Mouse (Mus musculus) mammary gland, adult 2 months (tissue): ENCODE data around the gene Sema6b. TPM values are rescaled to one million over a fixed set of nuclear protein-coding genes. Genes with fewer than 3 reads are reported as not detected.

ENCODE experiments used
- polyA plus RNA-seq: library from polyadenylated mRNA; depleted of rRNA; stranded (reverse); fragments of >200 nt; gene quantifications from 2 replicates; pipeline ENCODE4 v1.2.3, GENCODE M21; 2012; ENCODE audit warnings: low replicate concordance; rRNA removed

The Sema6b gene
- polyA plus RNA-seq = 11.2 and 35.0 TPM in 2 replicates

DNA sequence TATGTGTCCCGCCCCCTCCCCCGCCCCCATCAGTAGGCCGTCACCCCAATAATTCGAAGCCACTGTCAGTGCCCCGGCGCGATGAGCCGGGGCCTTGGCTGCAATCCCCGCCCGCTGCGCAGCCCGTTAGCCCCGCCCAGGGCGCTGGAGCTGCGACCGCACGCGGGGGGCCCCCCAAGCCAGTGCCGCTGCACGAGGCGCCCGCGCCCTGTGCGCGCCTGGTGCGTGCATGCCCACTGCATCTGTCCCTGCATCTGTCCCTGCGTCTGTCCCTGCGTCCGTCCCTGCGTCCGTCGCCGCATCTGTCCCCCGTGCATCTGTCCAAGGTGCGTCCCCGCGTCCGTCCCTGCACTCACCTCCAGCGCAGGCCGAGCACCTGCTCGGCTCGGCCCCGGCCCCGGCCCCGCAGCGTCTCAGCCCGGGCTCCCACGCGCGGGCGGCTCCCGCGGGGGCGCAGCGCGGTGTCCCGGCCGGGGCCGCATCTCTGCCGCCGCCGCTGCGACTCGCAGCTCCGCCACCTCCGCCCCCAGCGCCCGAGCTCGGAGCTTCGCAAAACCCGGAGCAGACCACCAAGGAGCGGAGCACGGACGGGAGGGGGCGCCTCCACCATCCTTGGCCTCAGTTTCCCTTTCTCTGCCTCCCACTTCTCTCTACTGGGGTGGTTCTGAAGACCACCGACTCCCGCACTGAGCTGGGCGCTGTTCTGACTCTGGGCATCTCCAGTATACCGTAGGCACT is at the start of gene Sema6b:
Sema6b (minus strand) TSS at position 486 of the 738 bp plus-strand sequence.

DNA sequence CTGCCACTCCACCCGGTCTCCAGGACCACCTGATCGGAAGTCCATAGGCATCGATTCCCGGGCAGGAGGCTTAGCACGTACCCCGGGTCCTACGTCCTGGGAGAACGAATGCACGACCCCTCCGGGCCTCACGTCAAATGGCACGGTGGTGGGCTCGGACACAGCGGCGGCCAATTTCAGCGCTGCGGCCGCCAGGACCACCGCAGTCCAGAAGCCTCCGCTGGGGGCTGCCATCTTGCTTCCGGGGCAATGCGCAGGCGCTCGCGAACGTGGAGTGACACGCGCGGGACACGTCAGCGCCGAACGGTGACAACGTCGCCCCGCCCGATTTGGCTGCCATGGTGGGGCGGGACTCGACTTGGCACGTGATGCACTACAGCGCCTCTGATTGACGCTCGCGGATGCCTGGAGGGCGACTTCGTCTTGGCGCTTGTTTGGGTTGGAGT is 43.5 kb upstream of the Sema6b start, which contains the start of gene Mydgf:
Mydgf (minus strand) TSS at position 263 of the 446 bp plus-strand sequence.

GRCm38 (mm10) chr17:56162231-56162774 is 22.2 kb upstream of the Sema6b start, which contains the start of gene Tnfaip8l1:
Gene Tnfaip8l1, plus strand, starts transcription at chr17:56162477.

GRCm38 (mm10) chr17:56121826-56122225 is 18.3 kb downstream of the Sema6b start, which contains the start of gene Lrg1:
Gene Lrg1, minus strand, starts transcription at chr17:56122001.

GRCm38 (mm10) chr17:56117251-56117710 is 22.9 kb downstream of the Sema6b start, which contains the start of gene Plin5:
Gene Plin5, minus strand, starts transcription at chr17:56117596.

GRCm38 (mm10) chr17:56109219-56110051 is 30.7 kb downstream of the Sema6b start, which contains the start of gene Plin4:
Gene Plin4, minus strand, starts transcription at chr17:56109803.

GRCm38 (mm10) chr17:56078880-56079795 is 61.0 kb downstream of the Sema6b start, which contains the start of gene Hdgfl2:
Gene Hdgfl2, plus strand, starts transcription at chr17:56079634.

GRCm38 (mm10) chr17:56074827-56075208 is 65.3 kb downstream of the Sema6b start, which contains the start of gene Ubxn6:
Gene Ubxn6, minus strand, starts transcription at chr17:56075028.

Other genes starting within 250 kb of the Sema6b start
- gene Zfp959, start 248.2 kb downstream of the Sema6b start, polyA plus RNA-seq = 0.65 and 1.2 TPM in 2 replicates
- gene Zfp119b, start 190.8 kb downstream of the Sema6b start, polyA plus RNA-seq = 0.11 and 0.57 TPM in 2 replicates
- 23.6 and 33.9 TPM in 2 replicates for gene Ebi3, start 187.7 kb downstream of the Sema6b start, polyA plus RNA-seq
- gene Yju2, start 181.2 kb downstream of the Sema6b start, polyA plus RNA-seq = 5.2 and 7.6 TPM in 2 replicates
- gene Shd, start 169.9 kb downstream of the Sema6b start, polyA plus RNA-seq = 1.2 and 1.6 TPM in 2 replicates
- gene Fsd1, start 153.8 kb downstream of the Sema6b start, polyA plus RNA-seq = 0.40 and 0.85 TPM in 2 replicates
- 40.2 and 48.1 TPM in 2 replicates for gene Stap2, start 134.8 kb downstream of the Sema6b start, polyA plus RNA-seq
- gene Mpnd, start 134.6 kb downstream of the Sema6b start, polyA plus RNA-seq = 129 and 143 TPM in 2 replicates
- gene Sh3gl1, start 103.7 kb downstream of the Sema6b start, polyA plus RNA-seq = 97.9 and 107 TPM in 2 replicates
- gene Chaf1a, start 99.9 kb downstream of the Sema6b start, polyA plus RNA-seq = 1.5 and 2.4 TPM in 2 replicates
- gene Ubxn6, start 65.3 kb downstream of the Sema6b start, polyA plus RNA-seq = 66.4 and 86.9 TPM in 2 replicates
- 32.3 and 44.8 TPM in 2 replicates for gene Hdgfl2, start 60.7 kb downstream of the Sema6b start, polyA plus RNA-seq
- 524 and 611 TPM in 2 replicates for gene Plin4, start 30.5 kb downstream of the Sema6b start, polyA plus RNA-seq
- gene Plin5, start 22.7 kb downstream of the Sema6b start, polyA plus RNA-seq = 21.3 and 28.0 TPM in 2 replicates
- gene Lrg1, start 18.3 kb downstream of the Sema6b start, polyA plus RNA-seq = 252 and 470 TPM in 2 replicates
- 10.9 and 13.6 TPM in 2 replicates for gene Tnfaip8l1, start 22.1 kb upstream of the Sema6b start, polyA plus RNA-seq
- 52.0 and 64.7 TPM in 2 replicates for gene Mydgf, start 43.6 kb upstream of the Sema6b start, polyA plus RNA-seq
- gene Dpp9, start 78.6 kb upstream of the Sema6b start, polyA plus RNA-seq = 45.3 and 59.0 TPM in 2 replicates
- gene Fem1a, start 116.5 kb upstream of the Sema6b start, polyA plus RNA-seq = 41.0 and 54.6 TPM in 2 replicates
- 27.3 and 29.4 TPM in 2 replicates for gene Ticam1, start 136.4 kb upstream of the Sema6b start, polyA plus RNA-seq
- 36.1 and 37.7 TPM in 2 replicates for gene Plin3, start 152.5 kb upstream of the Sema6b start, polyA plus RNA-seq
- not detected in 2 replicates for gene Arrdc5, start 159.9 kb upstream of the Sema6b start, polyA plus RNA-seq
- gene Uhrf1, start 163.0 kb upstream of the Sema6b start, polyA plus RNA-seq = 5.2 and 8.0 TPM in 2 replicates
- 33.9 and 65.2 TPM in 2 replicates for gene Kdm4b, start 185.7 kb upstream of the Sema6b start, polyA plus RNA-seq